Mouse (Mus musculus) heart, adult 2 months (tissue): Measurements from ENCODE around the gene Adamts7. TPM values are rescaled to one million over a fixed set of nuclear protein-coding genes. Genes with fewer than 3 reads are reported as not detected.

Experiments
- DNase-seq, 2 experiments: peaks; one replicate each; pipeline ENCODE4 v3.0.0; 2021
- H3K27ac ChIP-seq: fragments of 200-600 bp; 2 replicates; pipeline ENCODE4 v1.8.1; 2022
- H3K27me3 ChIP-seq: fragments of 200-500 bp; 2 replicates; pipeline ENCODE4 v1.6.1; 2012; ENCODE audit warnings: mild to moderate bottlenecking, low read length, inconsistent platforms, mixed read lengths; ENCODE audit not compliant: control insufficient read depth, insufficient read depth
- H3K36me3 ChIP-seq: fragments of 200-500 bp; 2 replicates; pipeline ENCODE4 v1.6.1; 2012; ENCODE audit warnings: low read length, inconsistent platforms; ENCODE audit not compliant: control insufficient read depth, insufficient read depth
- H3K4me1 ChIP-seq: fragments of 200-500 bp; 2 replicates; pipeline ENCODE4 v1.6.1; 2011; ENCODE audit warnings: low read length; ENCODE audit not compliant: control insufficient read depth, insufficient read depth
- H3K4me3 ChIP-seq: fragments of 200-600 bp; 2 replicates; pipeline ENCODE4 v1.8.1; 2022
- H3K79me2 ChIP-seq: fragments of 200-500 bp; replicated peaks from 2 replicates; pipeline ENCODE4 v1.6.1; 2012; ENCODE audit warnings: mild to moderate bottlenecking, inconsistent platforms, low read length, moderate library complexity, mixed read lengths; ENCODE audit not compliant: control insufficient read depth, insufficient read depth
- H3K9ac ChIP-seq: fragments of 200-500 bp; 2 replicates; pipeline ENCODE4 v1.6.1; 2012; ENCODE audit warnings: low read depth, mild to moderate bottlenecking, control low read depth, inconsistent platforms, low read length, mixed read lengths
- CTCF ChIP-seq: fragments of 200-600 bp; IDR thresholded peaks from 2 replicates; pipeline ENCODE4 v1.8.1; 2022; ENCODE audit warnings: antibody characterized with exemption, mild to moderate bottlenecking, moderate library complexity
- EP300 ChIP-seq: fragments of 200-500 bp; IDR thresholded peaks from 2 replicates; pipeline ENCODE4 v1.6.1; 2011; ENCODE audit warnings: low read depth, low read length, control low read depth; ENCODE audit not compliant: insufficient read depth
- POLR2A ChIP-seq: fragments of 200-500 bp; IDR thresholded peaks from 2 replicates; pipeline ENCODE4 v1.6.1; 2011; ENCODE audit warnings: mild to moderate bottlenecking, low read depth, low read length, control low read depth; ENCODE audit not compliant: insufficient read depth
- WGBS: fragments of 180-500 bp; shearing (Covaris S2); methylation state at CpG from one replicate; pipeline ENCODE4 v1.1.7; 2018; 5-methylcytosine and 5-hydroxymethylcytosine counted together
- intact Hi-C: fragments of 180-260 bp; cut with DNase I; formaldehyde crosslinking; loops from one replicate; pipeline ENCODE4 v1.15.1; 2025
- long read RNA-seq: library from polyadenylated mRNA; stranded (forward); transcript quantifications from one replicate; pipeline ENCODE4 v2.0.0, GENCODE M21; 2021
- polyA plus RNA-seq: library from polyadenylated mRNA; depleted of rRNA; stranded (reverse); fragments of >200 nt; gene quantifications from 2 replicates; pipeline ENCODE4 v1.2.3, GENCODE M21; 2012; rRNA removed
- total RNA-seq, 2 experiments: library from RNA; stranded (reverse); gene quantifications; 2 replicates each; pipeline ENCODE4 v1.2.3; 2021

The Adamts7 gene
- total RNA-seq (10 to 100 TPM; 11.8 to 14.5 TPM), polyA plus RNA-seq (36.3 and 56.3 TPM in 2 replicates)
- long read RNA-seq, partial matches to known transcripts, result 2 of 3 reads
- long read RNA-seq, other reads (novel, unspliced or antisense), result 1 of 3 reads

DNA sequence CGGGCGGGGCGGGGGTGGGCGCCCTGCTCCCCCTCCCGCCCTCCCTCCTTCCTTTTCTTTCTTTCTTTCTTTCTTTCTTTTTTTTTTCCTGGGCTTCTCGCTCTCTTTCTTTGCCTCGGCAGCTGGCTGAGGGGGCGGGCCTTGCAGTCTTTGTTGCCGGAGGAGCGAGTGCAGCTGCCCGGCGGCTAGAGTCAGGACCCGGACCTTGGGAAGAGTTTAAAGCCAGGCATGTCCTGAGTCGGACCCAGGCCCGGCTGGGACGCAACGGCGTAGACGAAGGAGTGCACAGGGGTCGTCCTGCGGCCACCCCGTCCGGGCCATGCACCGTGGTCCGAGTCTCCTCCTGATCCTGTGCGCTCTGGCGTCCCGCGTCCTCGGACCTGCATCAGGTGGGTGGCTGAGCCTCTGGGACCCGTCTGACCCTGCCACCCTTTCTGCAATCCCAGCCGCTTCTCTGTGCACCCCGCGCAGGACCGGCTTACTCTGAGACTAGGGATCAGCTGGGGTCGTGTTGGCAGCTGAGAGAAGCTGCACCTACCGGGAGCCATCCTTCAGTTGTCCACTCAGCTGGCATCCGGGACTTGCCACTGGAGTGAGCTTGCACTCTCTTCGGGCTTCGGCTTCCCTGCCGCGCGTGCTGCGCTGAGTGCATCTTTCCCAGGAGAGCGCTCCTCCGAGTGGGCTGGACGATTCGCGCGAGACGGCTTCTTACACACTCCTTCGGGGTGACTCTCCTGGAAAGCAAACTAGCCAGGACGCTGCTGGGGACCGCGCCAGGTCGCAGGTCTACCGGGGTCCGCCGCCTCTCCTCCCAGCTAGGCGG is at the start of gene Adamts7:
Gene Adamts7 (plus strand): TSS at position 144 of the 823 bp plus-strand sequence.
- under 1% methylated on average over 58 of the region's 60 CpGs for WGBS

DNA sequence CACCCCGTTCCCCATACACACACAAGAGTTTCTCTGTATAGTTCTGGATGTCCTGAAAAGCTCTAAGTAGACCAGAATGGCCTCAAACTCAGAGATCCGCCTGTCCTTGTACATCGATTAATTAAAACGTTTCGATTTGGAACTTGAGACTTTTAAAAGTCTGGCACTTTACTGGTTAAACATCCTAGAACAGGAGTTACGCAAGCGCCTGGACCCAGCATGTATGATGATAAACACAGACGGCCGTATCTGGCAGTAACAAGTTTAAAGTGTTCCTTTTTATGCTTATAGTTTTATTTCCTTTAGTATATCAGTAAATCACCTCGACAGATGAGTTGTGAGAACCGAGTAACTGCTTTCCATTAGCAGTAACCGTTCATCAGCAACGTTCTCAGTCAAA is 49.7 kb upstream of the Adamts7 start:
- Histone ChIP-seq H3K9ac (peak overlapping the region; percentile 95), H3K36me3 (peaks cover 30% of the 10 kb centered on the region), H3K4me1 (peaks cover 9% of the 10 kb centered on the region), H3K27me3 (no peaks in the 10 kb centered on the region), H3K79me2 (peaks cover 9% of the 10 kb centered on the region), H3K27ac (peak overlapping the region; percentile 97), H3K4me3 (peak overlapping the region; percentile 99)
- under 1% methylated on average over 13 of the region's 13 CpGs for WGBS
- TF ChIP-seq CTCF (no peak), EP300 (no peak), POLR2A (no peak)
- intact Hi-C loops, result loop anchor here (1.0 to 5.0 kb wide), 4 partner anchors 13 to 159 kb away; partner anchors contain the start of genes Adamts7 and Tbc1d2b
- no peak for DNase-seq

More for the DNA sequence above, at the start of gene Adamts7:
- Histone ChIP-seq H3K4me1 (peaks cover 4% of the 10 kb centered on the region), H3K27ac (peak within 1 kb of the TSS; percentile 87), H3K27me3 (no peaks in the 10 kb centered on the region), H3K4me3 (peak within 1 kb of the TSS; percentile 90), H3K9ac (peak within 1 kb of the TSS; percentile 92), H3K36me3 (peaks cover 6% of the 10 kb centered on the region), H3K79me2 (no peaks in the 10 kb centered on the region)
- intact Hi-C loops, result loop anchor here (2.0 to 5.0 kb wide), 3 partner anchors 34 to 51 kb away; partner anchors contain the start of gene Morf4l1
- DNase-seq, result peak in 1 of 2 experiments; percentile 81
- no peak for TF ChIP-seq CTCF
- 0 out of 2 replicates have a peak, but pooled peaks have one; percentile 26 for TF ChIP-seq POLR2A

DNA sequence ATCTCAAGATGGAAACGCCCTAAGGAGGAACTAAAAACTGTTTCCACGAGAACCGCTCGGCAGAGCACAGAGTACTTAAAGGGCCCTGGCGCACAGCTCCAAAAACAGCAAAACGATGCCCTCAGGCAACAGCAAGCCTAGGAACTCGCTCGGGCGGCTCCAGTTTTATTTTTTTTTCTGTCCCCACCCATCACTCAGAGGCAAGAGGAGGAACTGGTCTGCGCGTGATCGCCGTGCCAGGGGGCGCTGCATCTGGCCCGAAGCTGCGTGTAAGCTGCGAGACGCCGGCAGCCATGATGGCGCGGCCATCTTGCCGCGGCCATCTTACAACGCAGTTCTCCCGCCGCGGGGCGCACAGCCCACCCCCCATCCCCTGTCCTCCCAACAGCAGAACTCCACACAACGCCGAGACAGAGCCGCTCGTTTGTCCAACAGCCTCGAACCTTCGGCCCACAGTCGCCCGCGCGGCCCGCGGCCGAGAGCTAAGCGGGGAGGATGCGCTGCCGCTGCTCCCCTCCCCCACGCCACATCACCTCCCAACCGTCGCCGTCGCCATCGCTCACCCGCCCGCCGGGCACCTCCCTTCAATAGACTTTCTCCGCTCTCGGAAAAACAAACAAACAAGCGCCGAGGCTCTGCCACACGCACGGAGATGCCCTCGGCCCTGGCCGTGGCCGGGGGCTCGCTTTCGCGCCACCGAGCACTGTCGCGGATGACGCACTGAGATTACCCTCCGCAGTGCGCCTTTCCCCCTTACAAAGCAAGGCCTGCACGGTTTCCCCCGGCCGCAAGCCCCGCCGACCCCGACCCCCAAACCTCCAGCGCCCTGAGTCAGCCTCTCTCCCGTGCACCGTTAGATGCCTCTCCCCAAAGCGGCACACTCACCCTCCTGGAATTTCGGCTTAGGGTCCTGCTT is 49.0 kb upstream of the Adamts7 start:
- peak; percentile 92 to 95 for DNase-seq
- no peaks in the 10 kb centered on the region for H3K27me3 ChIP-seq
- peaks cover 23% of the 10 kb centered on the region for H3K36me3 ChIP-seq
- peaks cover 9% of the 10 kb centered on the region for H3K4me1 ChIP-seq
- peak; percentile 84; the same call in 1 of the 2 replicates for TF ChIP-seq EP300
- no peak; the same call in 1 of the 2 replicates for TF ChIP-seq POLR2A
- TF ChIP-seq CTCF, result peak; percentile 87
- H3K27ac ChIP-seq, result peak overlapping the region; percentile 97
- intact Hi-C loops, result loop anchor here (1.0 to 5.0 kb wide), 4 partner anchors 12 to 158 kb away; partner anchors contain the start of genes Adamts7 and Tbc1d2b
- peak overlapping the region; percentile 99 for H3K4me3 ChIP-seq
- peak overlapping the region; percentile 95 for H3K9ac ChIP-seq
- 1% methylated on average over 82 of the region's 82 CpGs for WGBS
- H3K79me2 ChIP-seq, result peaks cover 5% of the 10 kb centered on the region

DNA sequence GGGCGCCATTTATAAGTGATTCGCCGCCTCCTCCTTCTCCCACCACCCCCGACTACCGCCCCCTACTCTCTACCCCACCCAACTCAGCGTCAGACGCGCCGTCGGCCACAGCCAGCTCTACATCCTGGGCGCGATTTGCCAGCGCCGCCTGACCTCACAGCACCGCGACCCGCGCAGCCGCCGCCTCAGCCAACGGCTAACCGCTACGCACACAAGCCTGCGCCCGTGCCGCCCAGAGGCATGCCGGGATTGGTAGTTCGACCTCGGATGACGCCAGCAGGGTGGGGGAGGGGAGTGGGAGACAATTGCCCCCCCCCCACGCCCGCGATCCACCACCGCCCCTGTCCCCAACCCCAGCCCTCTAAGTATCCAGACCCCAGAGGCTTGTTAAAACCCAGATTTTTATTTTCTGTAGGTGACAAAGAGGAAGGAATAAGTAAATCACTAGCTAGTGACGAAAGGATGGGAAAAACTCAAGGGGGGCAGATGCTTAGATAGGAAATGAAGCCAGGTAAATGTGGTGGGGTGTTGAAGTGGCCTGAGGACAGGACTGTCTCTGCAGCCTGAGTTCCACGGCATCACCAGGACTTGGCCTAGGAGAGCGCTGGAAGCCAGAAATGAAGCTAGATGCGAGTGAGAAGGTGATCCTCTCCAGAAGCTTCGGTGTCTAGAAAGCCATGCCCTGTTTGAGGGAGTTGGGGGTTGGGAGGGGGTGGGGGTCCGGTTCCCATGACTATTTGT is 48.1 kb upstream of the Adamts7 start, which contains the start of gene Morf4l1:
Gene Morf4l1 (minus strand): TSS at position 208 of the 741 bp plus-strand sequence.
- peak; percentile 96 to 98 for DNase-seq
- H3K4me1 ChIP-seq, result peaks cover 6% of the 10 kb centered on the region
- peaks cover 5% of the 10 kb centered on the region for H3K79me2 ChIP-seq
- WGBS, result 1% methylated on average over 40 of the region's 40 CpGs
- peak within 1 kb of the TSS; percentile 95 for H3K9ac ChIP-seq
- H3K4me3 ChIP-seq, result peak within 1 kb of the TSS; percentile 99
- H3K27me3 ChIP-seq, result no peaks in the 10 kb centered on the region
- TF ChIP-seq CTCF, result no peak
- peak; percentile 67 for TF ChIP-seq POLR2A
- TF ChIP-seq EP300, result peak; percentile 66; the same call in 1 of the 2 replicates
- peaks cover 15% of the 10 kb centered on the region for H3K36me3 ChIP-seq
- peak within 1 kb of the TSS; percentile 97 for H3K27ac ChIP-seq
- intact Hi-C loops, result loop anchor here (1.0 to 5.0 kb wide), 4 partner anchors 9 to 158 kb away; partner anchors contain the start of genes Adamts7 and Tbc1d2b

DNA sequence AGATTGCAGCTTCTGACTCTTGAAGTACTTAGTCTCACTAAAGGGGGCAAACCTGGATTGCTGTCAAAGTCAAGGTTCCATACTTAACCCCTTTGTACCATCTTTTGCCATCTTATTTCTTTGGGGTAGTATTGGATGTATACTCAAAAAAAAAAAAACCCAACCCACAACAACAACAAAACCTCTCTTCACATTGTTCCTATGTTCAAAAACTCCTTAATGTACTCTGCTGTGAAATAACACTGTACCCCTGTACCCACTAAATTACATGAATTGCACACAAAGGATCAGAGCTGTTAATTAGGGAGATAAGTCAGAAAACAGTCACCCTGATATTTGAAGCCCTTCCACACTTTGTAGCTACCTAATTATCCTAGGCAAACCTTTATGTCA is 47.6 kb upstream of the Adamts7 start:
- intact Hi-C loops, result loop anchor here (1.0 kb wide), 1 partner anchor 8 kb away; no protein-coding TSS in a partner anchor

More for the DNA sequence above, 47.6 kb upstream of the Adamts7 start:
- no peak for TF ChIP-seq EP300
- no peak for TF ChIP-seq CTCF
- TF ChIP-seq POLR2A, result no peak
- Histone ChIP-seq H3K27me3 (no peaks in the 10 kb centered on the region), H3K9ac (no peak overlapping the region; the same call in 1 of the 2 replicates), H3K4me3 (peak overlapping the region; percentile 99), H3K27ac (no peak overlapping the region; the same call in 1 of the 2 replicates), H3K4me1 (peaks cover 6% of the 10 kb centered on the region), H3K79me2 (peaks cover 5% of the 10 kb centered on the region), H3K36me3 (peaks cover 11% of the 10 kb centered on the region)
- no peak for DNase-seq
